Mouse (Mus musculus) layer of hippocampus, adult 6 months (tissue): ENCODE data around the gene Rfc1. TPM values are rescaled to one million over a fixed set of nuclear protein-coding genes. Genes with fewer than 3 reads are reported as not detected.

Experiments
- long read RNA-seq, 2 experiments: library from polyadenylated mRNA; unstranded; transcript quantifications; one replicate each; pipeline ENCODE4 v2.0.0; 2019 to 2020
- polyA plus RNA-seq: library from polyadenylated mRNA; unstranded; fragments of <200 nt; fragmentation: Nextera tagmentation; gene quantifications from 2 replicates; pipeline ENCODE4 v1.2.3, GENCODE M21; 2021

The Rfc1 gene
- 39.3 and 43.1 TPM in 2 replicates for polyA plus RNA-seq
- long read RNA-seq, experiment 1, full-length matches to known transcripts: 8 of 64 reads
- long read RNA-seq, experiment 1, partial matches to known transcripts: 55 of 64 reads
- long read RNA-seq, experiment 1, other reads (novel, unspliced or antisense): 1 of 64 reads
- long read RNA-seq, experiment 2, full-length matches to known transcripts: 46 of 181 reads
- long read RNA-seq, experiment 2, partial matches to known transcripts: 112 of 181 reads
- long read RNA-seq, experiment 2, other reads (novel, unspliced or antisense): 23 of 181 reads

GRCm38 (mm10) chr5:65335298-65336074 is at the start of gene Rfc1:
TSS of gene Rfc1 (minus strand) at chr5:65335670.

GRCm38 (mm10) chr5:65348168-65348567 is 12.7 kb upstream of the Rfc1 start, which contains the start of gene Klb:
TSS of gene Klb (plus strand) at chr5:65348314.

Other genes starting within 250 kb of the Rfc1 start
- gene Tmem156, start 243.5 kb downstream of the Rfc1 start, polyA plus RNA-seq: 0.18 and 0.29 TPM in 2 replicates
- gene Klhl5, start 228.1 kb downstream of the Rfc1 start, polyA plus RNA-seq: 15.8 and 16.8 TPM in 2 replicates
- 7.4 and 7.5 TPM in 2 replicates for gene Wdr19, start 136.0 kb downstream of the Rfc1 start, polyA plus RNA-seq
- gene Klb, start 12.6 kb upstream of the Rfc1 start, polyA plus RNA-seq: 0.06 TPM in 1 of 2 replicates, not detected in the other
- gene Rpl9, start 55.8 kb upstream of the Rfc1 start, polyA plus RNA-seq: 2,007 and 2,139 TPM in 2 replicates
- 45.9 and 49.3 TPM in 2 replicates for gene Lias, start 55.8 kb upstream of the Rfc1 start, polyA plus RNA-seq
- gene Ugdh, start 100.3 kb upstream of the Rfc1 start, polyA plus RNA-seq: 12.7 and 16.3 TPM in 2 replicates
- gene Gm43552, start 157.2 kb upstream of the Rfc1 start, polyA plus RNA-seq: 0.75 TPM in 1 of 2 replicates, not detected in the other
- 242 and 249 TPM in 2 replicates for gene Smim14, start 201.5 kb upstream of the Rfc1 start, polyA plus RNA-seq
- gene Ube2k, start 201.6 kb upstream of the Rfc1 start, polyA plus RNA-seq: 45.7 and 64.8 TPM in 2 replicates